Mouse (Mus musculus) megakaryocyte-erythroid progenitor cell, adult 5-6 weeks (primary cell): Measurements from ENCODE around the gene Cenpv. TPM values are rescaled to one million over a fixed set of nuclear protein-coding genes. Genes with fewer than 3 reads are reported as not detected.

Experiments
- ATAC-seq: replicated peaks from 2 replicates; pipeline ENCODE4 v1.8.0; 2016; ENCODE audit warnings: mild to moderate bottlenecking, inconsistent platforms; ENCODE audit not compliant: severe bottlenecking, poor library complexity, low FRiP score, low TSS enrichment
- total RNA-seq, 2 experiments: library from RNA; stranded (forward) in 1 of 2; stranded (reverse) in 1 of 2; fragments of 200-1000, 215-1000 nt in 1 of 2; fragments of >200 nt in 1 of 2; fragmentation: Nextera tagmentation in 1 of 2; gene quantifications; 2 replicates each; pipeline ENCODE4 v1.2.3; 2014 to 2017

Gene Cenpv
- total RNA-seq (2014; fragmentation: Nextera tagmentation) (113 and 115 TPM in 2 replicates), total RNA-seq (2017) (56.1 and 64.9 TPM in 2 replicates)

- ATAC-seq: peak; percentile 61
Measured at GRCm38 (mm10) chr11:62539089-62539890, at the start of gene Cenpv. Gene Cenpv, minus strand, starts transcription at chr11:62539261.

GRCm38 (mm10) chr11:62587034-62587433 lies 48.0 kb upstream of the Cenpv start:
- ATAC-seq: no peak

GRCm38 (mm10) chr11:62584671-62585206 lies 45.7 kb upstream of the Cenpv start:
- ATAC-seq: peak; percentile 60

- ATAC-seq: no peak
Measured at GRCm38 (mm10) chr11:62583031-62583430, 44.0 kb upstream of the Cenpv start.

- peak; percentile 69 for ATAC-seq
Measured at GRCm38 (mm10) chr11:62576530-62577152, 37.6 kb upstream of the Cenpv start.

- ATAC-seq: peak; percentile 49
Measured at GRCm38 (mm10) chr11:62575659-62576438, 36.8 kb upstream of the Cenpv start.

- peak; percentile 62 for ATAC-seq
Measured at GRCm38 (mm10) chr11:62575297-62575658, 36.2 kb upstream of the Cenpv start.

GRCm38 (mm10) chr11:62574703-62575085 lies 35.6 kb upstream of the Cenpv start:
- no peak for ATAC-seq

- ATAC-seq: no peak
Measured at GRCm38 (mm10) chr11:62573959-62574702, 35.1 kb upstream of the Cenpv start, which contains the start of gene Trpv2. Gene Trpv2, plus strand, starts transcription at chr11:62574486.

- ATAC-seq: 0 out of 2 replicates have a peak, but pooled peaks have one; percentile 41
Measured at GRCm38 (mm10) chr11:62568300-62568699, 29.2 kb upstream of the Cenpv start.

GRCm38 (mm10) chr11:62566211-62566610 lies 27.1 kb upstream of the Cenpv start:
- 0 out of 2 replicates have a peak, but pooled peaks have one; percentile 30 for ATAC-seq

GRCm38 (mm10) chr11:62565747-62566146 lies 26.7 kb upstream of the Cenpv start:
- ATAC-seq: 0 out of 2 replicates have a peak, but pooled peaks have one; percentile 30

- no peak for ATAC-seq
Measured at GRCm38 (mm10) chr11:62563590-62563989, 24.5 kb upstream of the Cenpv start.

GRCm38 (mm10) chr11:62560463-62561016 lies 21.5 kb upstream of the Cenpv start:
- ATAC-seq: 0 out of 2 replicates have a peak, but pooled peaks have one; percentile 28

- ATAC-seq: no peak
Measured at GRCm38 (mm10) chr11:62558961-62559646, 20.0 kb upstream of the Cenpv start.

- ATAC-seq: no peak
Measured at GRCm38 (mm10) chr11:62558152-62558551, 19.1 kb upstream of the Cenpv start.

GRCm38 (mm10) chr11:62557205-62557604 lies 18.1 kb upstream of the Cenpv start:
- ATAC-seq: no peak

GRCm38 (mm10) chr11:62555896-62556412 lies 16.9 kb upstream of the Cenpv start:
- ATAC-seq: no peak
